Mouse (Mus musculus) heart, embryonic 14.5 days (tissue): ENCODE results near the gene Rprd1b. TPM values are rescaled to one million over a fixed set of nuclear protein-coding genes. Genes with fewer than 3 reads are reported as not detected.

Experiments used
- ATAC-seq: fragments of 200-750 bp; cut with Nextera tagmentation; 2 replicates; pipeline ENCODE4 v1.8.0; 2017; ENCODE audit warnings: low read depth, moderate TSS enrichment; ENCODE audit not compliant: insufficient number of reproducible peaks, insufficient read depth, low FRiP score
- H3K27ac ChIP-seq, 2 experiments: fragments of 200-500 bp in 1 of 2; fragments of 300-500 bp in 1 of 2; sonication (generic) in 1 of 2; replicated peaks in 1 of 2; 2 replicates each; pipeline ENCODE4 v1.5.1; 2012 to 2014; ENCODE audit warnings: low read depth in 2 of 2, low read length in 2 of 2, control low read depth in 1 of 2, mild to moderate bottlenecking in 1 of 2, mixed read lengths in 1 of 2; ENCODE audit not compliant: control insufficient read depth in 1 of 2, insufficient read depth in 1 of 2
- H3K27me3 ChIP-seq: fragments of 300-500 bp; sonication (generic); 2 replicates; pipeline ENCODE4 v1.6.1; 2014; ENCODE audit warnings: mild to moderate bottlenecking, low read length, control low read depth; ENCODE audit not compliant: control insufficient read depth, insufficient read depth
- H3K36me3 ChIP-seq: fragments of 300-500 bp; sonication (generic); 2 replicates; pipeline ENCODE4 v1.6.1; 2014; ENCODE audit warnings: mild to moderate bottlenecking, control low read depth, low read length, mixed read lengths; ENCODE audit not compliant: control insufficient read depth, insufficient read depth
- H3K4me1 ChIP-seq, 2 experiments: fragments of 200-500 bp in 1 of 2; fragments of 300-500 bp in 1 of 2; sonication (generic) in 1 of 2; 2 replicates each; pipeline ENCODE4 v1.6.1; 2012 to 2014; ENCODE audit warnings: low read length in 2 of 2, control low read depth in 1 of 2, mixed read lengths in 1 of 2; ENCODE audit not compliant: control insufficient read depth in 2 of 2, insufficient read depth in 2 of 2
- H3K4me2 ChIP-seq: fragments of 300-500 bp; sonication (generic); 2 replicates; pipeline ENCODE4 v1.6.1; 2014; ENCODE audit warnings: mild to moderate bottlenecking, low read length
- H3K4me3 ChIP-seq, 2 experiments: fragments of 200-500 bp in 1 of 2; fragments of 300-500 bp in 1 of 2; sonication (generic) in 1 of 2; 2 replicates each; pipeline ENCODE4 v1.5.1; 2012 to 2014; ENCODE audit warnings: low read length in 2 of 2, mild to moderate bottlenecking in 2 of 2, control low read depth in 1 of 2, low read depth in 1 of 2, moderate library complexity in 1 of 2; ENCODE audit not compliant: control insufficient read depth in 1 of 2, insufficient read depth in 1 of 2
- H3K9ac ChIP-seq: fragments of 300-500 bp; sonication (generic); 2 replicates; pipeline ENCODE4 v1.6.1; 2014; ENCODE audit warnings: mild to moderate bottlenecking, low read length
- H3K9me3 ChIP-seq: fragments of 300-500 bp; sonication (generic); 2 replicates; pipeline ENCODE4 v1.6.1; 2016; ENCODE audit warnings: low read length, control low read depth; ENCODE audit not compliant: control insufficient read depth
- WGBS: fragments of 180-500 bp; shearing (Covaris S2); extraction: QIAGEN DNeasy Blood & Tissue Kit; methylation state at CpG from one replicate; pipeline ENCODE4 v1.1.7; 2014; 5-methylcytosine and 5-hydroxymethylcytosine counted together
- polyA plus RNA-seq: library from polyadenylated mRNA; unstranded; fragments of >200 nt; fragmentation: Nextera tagmentation; extraction: Ambion mirVana; gene quantifications from 2 replicates; pipeline ENCODE4 v1.2.1, GENCODE M21; 2014

The Rprd1b gene
- polyA plus RNA-seq, 1 experiment from 2014 or later, result 28.4 TPM

DNA sequence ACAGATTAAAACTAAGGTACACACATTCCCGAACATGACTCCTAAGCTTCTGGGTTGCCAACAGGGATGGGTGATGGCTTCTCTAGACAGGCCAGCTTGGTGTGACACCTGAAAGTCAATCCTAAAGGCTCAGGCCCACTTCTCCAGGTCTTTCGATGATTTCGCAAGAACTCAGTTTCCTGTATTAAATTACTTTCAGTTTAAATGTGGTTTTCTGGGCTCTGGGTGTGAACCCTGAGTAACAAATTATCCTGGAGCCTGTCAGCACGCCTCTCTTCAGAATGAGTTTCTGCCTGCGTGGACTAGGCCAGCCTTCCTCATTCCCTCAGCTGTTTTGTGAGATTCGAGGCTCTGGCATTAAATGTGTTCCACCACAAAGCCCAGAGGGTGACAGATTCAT, 134.7 kb downstream of the Rprd1b start:
- no peaks in the 10 kb centered on the region for H3K27me3 ChIP-seq
- no peak for ATAC-seq
- 82% methylated on average over 6 of the region's 6 CpGs for WGBS
- H3K4me3 ChIP-seq, result no peak overlapping the region
- H3K27ac ChIP-seq, result no peak overlapping the region
- no peaks in the 10 kb centered on the region for H3K36me3 ChIP-seq
- no peaks in the 10 kb centered on the region for H3K9me3 ChIP-seq
- H3K4me2 ChIP-seq, result no peak overlapping the region
- H3K9ac ChIP-seq, result no peak overlapping the region
- H3K4me1 ChIP-seq, result peaks cover 20 to 32% of the 10 kb centered on the region in 2 experiments

DNA sequence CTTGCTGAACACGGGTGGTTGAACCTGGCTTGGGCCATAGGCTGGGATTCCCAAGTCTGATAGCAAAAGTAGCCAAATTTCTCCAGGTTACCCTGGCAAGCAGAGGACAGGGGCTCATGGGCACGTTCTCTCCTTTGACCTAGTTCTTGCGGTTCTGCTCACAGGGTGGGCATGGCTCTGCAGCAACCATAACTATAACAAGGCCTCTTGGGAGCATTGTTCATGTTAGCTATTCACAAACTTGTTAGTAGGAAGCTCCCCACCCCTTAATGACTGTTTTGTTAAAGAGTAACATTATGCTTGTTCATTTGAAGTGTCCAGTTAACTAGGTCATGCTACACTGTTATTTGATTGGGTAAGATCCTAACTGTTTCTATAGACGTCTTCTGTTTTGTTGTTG, 137.5 kb downstream of the Rprd1b start:
- H3K9me3 ChIP-seq, result no peaks in the 10 kb centered on the region
- 79% methylated on average over 4 of the region's 4 CpGs for WGBS

DNA sequence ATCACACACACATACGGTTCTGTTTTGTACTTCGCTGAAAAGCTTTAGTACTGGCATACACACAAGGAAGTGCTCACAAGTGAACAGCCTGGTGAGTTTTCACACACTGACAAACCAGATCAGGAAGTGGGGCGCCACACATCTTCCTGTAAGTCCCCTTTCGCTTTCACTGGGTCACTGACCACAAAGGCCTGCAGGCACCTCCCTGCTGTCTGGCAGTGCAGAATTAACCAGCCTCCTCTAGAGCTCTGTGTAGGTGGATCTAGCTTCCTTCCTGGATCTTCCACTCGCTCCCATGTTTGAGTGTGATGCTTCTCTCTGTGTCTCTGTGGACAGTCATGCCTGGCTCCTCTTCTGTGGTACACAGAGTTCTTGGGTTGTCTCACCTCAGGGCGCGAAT, 138.3 kb downstream of the Rprd1b start:
- peak overlapping the region; percentile 36 to 53; a peak in 3 of 4 replicates for H3K27ac ChIP-seq
- no peak overlapping the region for H3K9ac ChIP-seq
- no peaks in the 10 kb centered on the region for H3K36me3 ChIP-seq
- 78% methylated on average over 7 of the region's 7 CpGs for WGBS
- no peak for ATAC-seq
- H3K4me1 ChIP-seq, result peaks cover 27 to 38% of the 10 kb centered on the region in 2 experiments
- H3K27me3 ChIP-seq, result no peaks in the 10 kb centered on the region
- H3K4me3 ChIP-seq, result no peak overlapping the region
- no peak overlapping the region for H3K4me2 ChIP-seq
- H3K9me3 ChIP-seq, result no peaks in the 10 kb centered on the region

More for the DNA sequence above, 137.5 kb downstream of the Rprd1b start:
- no peaks in the 10 kb centered on the region for H3K27me3 ChIP-seq
- peaks cover 28 to 38% of the 10 kb centered on the region in 2 experiments for H3K4me1 ChIP-seq
- H3K36me3 ChIP-seq, result no peaks in the 10 kb centered on the region
- no peak overlapping the region for H3K9ac ChIP-seq
- no peak overlapping the region for H3K27ac ChIP-seq
- no peak for ATAC-seq
- H3K4me3 ChIP-seq, result no peak overlapping the region
- no peak overlapping the region for H3K4me2 ChIP-seq

DNA sequence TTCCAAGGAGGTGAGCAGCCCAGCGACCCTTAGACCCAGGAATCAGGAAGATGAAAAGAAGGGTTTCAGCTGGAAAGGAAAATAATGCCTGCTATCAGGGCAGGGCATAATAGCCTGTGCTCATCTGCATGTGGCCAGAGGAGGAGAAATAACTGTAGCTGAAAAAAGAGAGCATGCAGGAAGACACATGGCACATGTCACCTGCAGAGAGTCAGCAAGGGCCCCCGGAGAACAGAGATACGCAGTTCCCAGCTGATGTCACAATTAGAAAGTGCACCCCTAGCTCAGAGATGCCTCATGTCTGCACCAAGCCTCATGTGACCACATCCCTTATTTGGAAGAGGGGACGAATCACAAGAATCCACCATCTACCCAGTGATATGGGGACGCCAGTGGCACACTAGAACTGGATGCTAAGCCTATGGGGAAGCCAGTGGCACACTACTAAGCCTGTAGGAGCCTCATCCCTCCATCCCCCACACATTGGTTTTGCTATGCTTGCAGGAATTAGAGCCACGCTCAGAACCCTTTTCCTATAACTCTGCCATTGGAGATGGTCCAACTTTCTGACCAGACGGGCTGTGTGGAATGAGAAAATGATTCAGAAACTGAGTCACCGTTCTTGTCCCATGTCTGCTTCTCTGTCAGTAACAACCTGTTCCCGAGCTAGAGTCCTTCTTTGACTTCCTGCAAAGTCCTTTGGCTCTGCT, 139.4 kb downstream of the Rprd1b start:
- no peaks in the 10 kb centered on the region for H3K36me3 ChIP-seq
- WGBS, result 32% methylated on average over 9 of the region's 9 CpGs
- no peaks in the 10 kb centered on the region for H3K9me3 ChIP-seq
- peaks cover 27 to 33% of the 10 kb centered on the region in 2 experiments for H3K4me1 ChIP-seq
- ATAC-seq, result peak; percentile 49
- H3K4me2 ChIP-seq, result no peak overlapping the region
- peak overlapping the region; percentile 55; the same call in 1 of the 2 replicates for H3K9ac ChIP-seq
- H3K27me3 ChIP-seq, result no peaks in the 10 kb centered on the region
- no peak overlapping the region for H3K4me3 ChIP-seq
- H3K27ac ChIP-seq, result peak overlapping the region; percentile 63 to 75

DNA sequence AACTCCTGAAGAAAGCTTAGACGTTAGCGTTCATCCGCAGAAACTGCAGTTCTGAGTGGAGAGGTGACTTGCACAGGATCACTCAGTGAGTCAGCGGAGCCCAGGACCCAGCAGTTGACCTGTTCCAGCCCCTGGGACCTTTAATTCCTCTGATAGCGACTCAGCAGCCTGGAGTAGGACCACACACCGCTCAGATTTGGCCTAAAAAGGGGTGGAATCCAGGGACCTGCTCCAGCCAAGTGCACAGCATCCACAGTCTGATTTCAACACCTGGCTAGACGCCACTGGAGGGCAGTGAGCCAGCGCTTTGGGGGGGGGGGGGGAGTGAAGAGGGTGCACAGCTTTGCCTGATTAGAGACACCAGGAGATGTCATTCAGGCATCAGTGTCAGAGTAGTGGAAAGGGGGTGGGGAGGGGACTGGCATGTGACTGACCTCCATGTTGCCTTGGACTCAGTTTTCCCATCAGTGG, 140.5 kb downstream of the Rprd1b start:
- Histone ChIP-seq H3K27ac (peak overlapping the region; percentile 63 to 75), H3K9me3 (no peaks in the 10 kb centered on the region), H3K27me3 (no peaks in the 10 kb centered on the region), H3K4me1 (peaks cover 27 to 33% of the 10 kb centered on the region in 2 experiments), H3K9ac (no peak overlapping the region), H3K4me3 (no peak overlapping the region), H3K36me3 (no peaks in the 10 kb centered on the region), H3K4me2 (0 out of 2 replicates have a peak overlapping the region, but pooled peaks have one; percentile 3)
- 15% methylated on average over 8 of the region's 8 CpGs for WGBS
- peak; percentile 85 for ATAC-seq

DNA sequence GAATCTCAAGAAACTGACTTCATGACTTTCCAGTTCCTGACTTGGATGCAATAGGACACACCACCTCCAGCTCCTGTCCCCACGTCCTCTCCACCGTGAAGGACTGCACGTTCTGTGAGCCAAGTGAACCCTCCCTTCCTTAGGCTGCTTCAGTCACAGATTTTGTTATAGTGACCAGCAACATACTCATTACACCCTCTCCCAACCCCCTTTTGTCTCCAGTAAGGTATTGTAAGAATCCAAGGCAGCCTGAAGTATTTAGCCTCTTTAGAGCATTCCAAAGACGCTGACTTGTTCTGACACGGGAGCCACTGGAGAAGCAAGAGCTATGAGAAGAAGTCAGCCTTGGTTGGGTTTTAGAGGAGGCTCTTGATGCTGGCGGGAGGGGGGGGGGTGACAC, 141.1 kb downstream of the Rprd1b start:
- no peak overlapping the region for H3K9ac ChIP-seq
- no peak overlapping the region for H3K4me3 ChIP-seq
- H3K4me1 ChIP-seq, result peaks cover 27 to 33% of the 10 kb centered on the region in 2 experiments
- no peaks in the 10 kb centered on the region for H3K36me3 ChIP-seq
- no peak for ATAC-seq
- peak overlapping the region; percentile 61 to 75 for H3K27ac ChIP-seq
- WGBS, result 57% methylated on average over 6 of the region's 6 CpGs
- no peaks in the 10 kb centered on the region for H3K9me3 ChIP-seq
- no peak overlapping the region for H3K4me2 ChIP-seq
- no peaks in the 10 kb centered on the region for H3K27me3 ChIP-seq

DNA sequence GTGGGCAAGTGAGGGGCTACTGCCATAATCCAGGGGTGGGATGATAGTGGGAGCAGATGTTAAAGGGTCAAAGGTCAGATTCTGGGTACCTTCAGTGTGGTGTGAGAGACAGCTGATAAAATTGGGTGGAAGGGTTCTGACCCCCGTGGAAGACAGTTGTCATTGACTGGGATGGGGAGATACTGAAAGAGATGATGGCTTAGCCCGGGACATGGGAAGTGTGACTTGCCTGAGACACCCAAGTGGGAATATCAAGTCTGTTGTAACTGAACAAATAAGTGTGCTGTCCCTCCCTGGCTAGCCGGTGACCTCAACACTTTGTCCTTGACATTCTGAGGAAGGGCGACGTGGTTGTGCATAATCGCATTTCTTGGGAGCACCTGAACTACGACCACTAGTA, 141.5 kb downstream of the Rprd1b start:
- 62% methylated on average over 7 of the region's 7 CpGs for WGBS
- H3K27ac ChIP-seq, result 0 out of 4 replicates have a peak overlapping the region, but pooled peaks of 1 of the 2 experiments have one; percentile 75
- ATAC-seq, result no peak

More for the DNA sequence above, 141.5 kb downstream of the Rprd1b start:
- Histone ChIP-seq H3K4me3 (no peak overlapping the region), H3K9me3 (no peaks in the 10 kb centered on the region), H3K4me2 (no peak overlapping the region), H3K9ac (no peak overlapping the region), H3K36me3 (no peaks in the 10 kb centered on the region), H3K27me3 (no peaks in the 10 kb centered on the region), H3K4me1 (peaks cover 27 to 33% of the 10 kb centered on the region in 2 experiments)
